Mouse (Mus musculus): ENCODE data around the gene Akap14. TPM values are rescaled to one million over a fixed set of nuclear protein-coding genes. Genes with fewer than 3 reads are reported as not detected.

Gene Akap14
- polyA plus RNA-seq, 1 experiment from 2014 or later = 0.82 TPM

- Histone ChIP-seq H3K9ac (ENCODE audit: low read depth, low read length) (no peak overlapping the region), H3K27me3 (ENCODE audit: control insufficient read depth, insufficient read depth, low read depth, low read length) (no peaks in the 10 kb centered on the region), H3K36me3 (ENCODE audit: control insufficient read depth, insufficient read depth, low read length) (no peaks in the 10 kb centered on the region), H3K9me3 (replicated peaks; ENCODE audit: control insufficient read depth, low read length, poor library complexity, severe bottlenecking) (no peaks in the 10 kb centered on the region), H3K4me2 (ENCODE audit: low read length) (no peak overlapping the region), H3K27ac (ENCODE audit: low read length) (no peak overlapping the region), H3K4me3 (ENCODE audit: low read depth, low read length) (no peak overlapping the region), H3K4me1 (ENCODE audit: control insufficient read depth, insufficient read depth, low read length) (no peaks in the 10 kb centered on the region)
- no peak; the same call in 1 of the 2 replicates for ATAC-seq
- WGBS = no CpG with 5 or more reads among the region's 5 CpGs
Measured at GRCm38 (mm10) chrX:37117085-37117484, 51.6 kb downstream of the Akap14 start.

- H3K27ac ChIP-seq (ENCODE audit: low read length) = no peak overlapping the region
- 71% methylated on average over 4 of the region's 4 CpGs for whole genome bisulfite sequencing
- peaks cover 6% of the 10 kb centered on the region; the same call in 1 of the 2 replicates for H3K4me1 ChIP-seq (ENCODE audit: control insufficient read depth, insufficient read depth, low read length)
- no peak overlapping the region for H3K4me2 ChIP-seq (ENCODE audit: low read length)
- no peaks in the 10 kb centered on the region for H3K36me3 ChIP-seq (ENCODE audit: control insufficient read depth, insufficient read depth, low read length)
- no peak for ATAC-seq
- H3K9ac ChIP-seq (ENCODE audit: low read depth, low read length) = no peak overlapping the region
- no peak overlapping the region for H3K4me3 ChIP-seq (ENCODE audit: low read depth, low read length)
- no peaks in the 10 kb centered on the region for H3K27me3 ChIP-seq (ENCODE audit: control insufficient read depth, insufficient read depth, low read depth, low read length)
- no peaks in the 10 kb centered on the region for H3K9me3 ChIP-seq (replicated peaks; ENCODE audit: control insufficient read depth, low read length, poor library complexity, severe bottlenecking)
Measured at GRCm38 (mm10) chrX:37110881-37111193, 57.8 kb downstream of the Akap14 start.

DNA sequence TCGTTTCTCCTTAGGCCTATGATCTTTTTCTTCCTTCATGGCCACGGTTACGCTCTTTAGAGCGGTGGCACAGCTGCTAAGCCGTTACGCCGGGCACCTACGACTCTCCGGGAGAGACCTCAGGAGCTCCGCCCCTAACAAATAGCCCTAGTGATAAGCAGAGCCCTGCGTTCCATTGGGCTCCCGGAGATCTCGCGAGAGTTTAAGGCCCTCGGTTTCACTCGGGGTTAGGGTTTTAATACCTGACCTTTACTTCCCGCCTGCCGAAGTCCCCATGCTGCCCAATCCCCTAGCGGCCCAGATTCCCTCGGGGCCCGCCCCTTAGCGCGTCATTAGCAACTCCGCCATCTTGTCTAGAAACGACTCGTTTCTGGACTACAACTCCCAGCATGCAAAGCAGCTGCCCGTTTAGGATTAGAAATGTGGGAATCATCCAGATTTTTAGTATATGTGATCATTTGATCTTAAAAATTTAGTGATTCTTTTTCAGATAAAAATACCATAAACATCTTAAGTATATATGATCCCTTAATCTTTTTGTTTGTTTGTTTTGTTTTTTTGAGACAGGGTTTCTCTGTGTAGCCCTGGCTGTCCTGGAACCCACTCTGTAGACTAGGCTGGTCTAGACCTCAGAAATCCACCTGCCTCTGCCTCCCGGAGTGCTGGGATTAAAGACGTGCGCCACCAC, 58.3 kb downstream of the Akap14 start, which contains the start of gene Upf3b:
Gene Upf3b (minus strand): TSS at position 130 of the 688 bp plus-strand sequence.
- H3K9me3 ChIP-seq (replicated peaks; ENCODE audit: control insufficient read depth, low read length, poor library complexity, severe bottlenecking) = no peaks in the 10 kb centered on the region
- no peaks in the 10 kb centered on the region for H3K27me3 ChIP-seq (ENCODE audit: control insufficient read depth, insufficient read depth, low read depth, low read length)
- peak within 1 kb of the TSS; percentile 59 for H3K4me3 ChIP-seq (ENCODE audit: low read depth, low read length)
- peak; percentile 98 for ATAC-seq
- peak within 1 kb of the TSS; percentile 62 for H3K9ac ChIP-seq (ENCODE audit: low read depth, low read length)
- peaks cover 6% of the 10 kb centered on the region; the same call in 1 of the 2 replicates for H3K4me1 ChIP-seq (ENCODE audit: control insufficient read depth, insufficient read depth, low read length)
- WGBS = 12% methylated on average over 30 of the region's 30 CpGs
- H3K36me3 ChIP-seq (ENCODE audit: control insufficient read depth, insufficient read depth, low read length) = no peaks in the 10 kb centered on the region
- H3K4me2 ChIP-seq (ENCODE audit: low read length) = peak within 1 kb of the TSS; percentile 62
- H3K27ac ChIP-seq (ENCODE audit: low read length) = peak within 1 kb of the TSS; percentile 83

DNA sequence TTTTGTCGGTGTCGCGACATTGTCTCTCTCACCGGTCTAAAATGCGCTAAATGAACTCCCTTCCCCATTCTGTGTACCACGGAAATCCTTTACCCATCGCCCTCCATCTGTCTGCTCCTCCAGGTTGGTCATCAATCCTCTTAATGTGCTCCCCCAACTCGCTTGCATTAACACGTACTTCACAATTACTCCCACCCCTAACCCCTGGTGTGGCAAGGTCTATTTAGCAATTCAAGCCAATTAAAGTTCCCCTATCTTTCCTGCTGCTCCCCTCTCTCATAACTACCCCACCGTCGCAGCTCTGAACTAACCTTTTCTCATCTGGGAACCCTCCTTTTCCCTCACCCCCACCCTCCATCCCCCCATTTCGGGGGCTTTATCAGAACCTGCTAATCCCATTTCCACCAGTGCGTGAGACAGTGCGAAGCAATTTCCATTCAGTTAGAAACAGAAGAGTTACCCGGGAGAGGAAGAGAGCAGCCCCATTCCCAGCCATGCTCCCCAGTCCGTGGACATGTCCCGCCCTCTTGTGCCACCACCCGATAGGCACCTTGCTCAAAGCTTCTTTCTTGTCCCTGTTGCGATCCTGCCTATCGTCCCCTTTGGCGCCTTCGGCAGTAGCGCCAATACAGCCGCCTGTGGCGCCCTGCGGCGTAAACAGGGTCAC, 59.0 kb downstream of the Akap14 start:
- peak overlapping the region; percentile 59 for H3K4me3 ChIP-seq (ENCODE audit: low read depth, low read length)
- peaks cover 6% of the 10 kb centered on the region; the same call in 1 of the 2 replicates for H3K4me1 ChIP-seq (ENCODE audit: control insufficient read depth, insufficient read depth, low read length)
- WGBS = 15% methylated on average over 27 of the region's 27 CpGs
- peak overlapping the region; percentile 62 for H3K9ac ChIP-seq (ENCODE audit: low read depth, low read length)
- peak overlapping the region; percentile 83 for H3K27ac ChIP-seq (ENCODE audit: low read length)
- H3K4me2 ChIP-seq (ENCODE audit: low read length) = peak overlapping the region; percentile 62
- H3K27me3 ChIP-seq (ENCODE audit: control insufficient read depth, insufficient read depth, low read depth, low read length) = no peaks in the 10 kb centered on the region
- ATAC-seq = peak; percentile 82
- no peaks in the 10 kb centered on the region for H3K9me3 ChIP-seq (replicated peaks; ENCODE audit: control insufficient read depth, low read length, poor library complexity, severe bottlenecking)
- H3K36me3 ChIP-seq (ENCODE audit: control insufficient read depth, insufficient read depth, low read length) = no peaks in the 10 kb centered on the region

DNA sequence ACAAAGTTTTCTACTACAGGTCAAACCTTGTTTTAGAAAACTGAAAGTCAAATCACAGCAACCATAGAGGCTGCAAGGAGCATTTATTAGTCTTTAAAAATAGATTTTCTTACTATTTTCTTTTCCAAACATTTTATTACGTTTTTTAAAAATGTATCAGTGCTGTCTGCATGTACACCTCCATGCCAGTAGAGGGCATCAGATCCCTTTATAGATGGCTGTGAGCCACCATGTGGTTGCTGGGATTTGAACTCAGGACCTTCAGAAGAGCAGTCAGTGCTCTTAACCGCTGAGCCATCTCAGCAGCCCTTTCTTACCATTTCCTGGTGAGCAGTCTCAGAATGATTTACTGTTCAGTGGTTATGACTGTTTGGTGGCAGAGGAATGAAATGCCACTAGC, 64.8 kb downstream of the Akap14 start:
- peaks cover 3% of the 10 kb centered on the region; the same call in 1 of the 2 replicates for H3K4me1 ChIP-seq (ENCODE audit: control insufficient read depth, insufficient read depth, low read length)
- no peaks in the 10 kb centered on the region for H3K9me3 ChIP-seq (replicated peaks; ENCODE audit: control insufficient read depth, low read length, poor library complexity, severe bottlenecking)
- H3K4me2 ChIP-seq (ENCODE audit: low read length) = no peak overlapping the region
- no peak overlapping the region for H3K9ac ChIP-seq (ENCODE audit: low read depth, low read length)
- 86% methylated on average over 2 of the region's 2 CpGs for WGBS
- no peaks in the 10 kb centered on the region for H3K27me3 ChIP-seq (ENCODE audit: control insufficient read depth, insufficient read depth, low read depth, low read length)
- no peak overlapping the region for H3K4me3 ChIP-seq (ENCODE audit: low read depth, low read length)
- no peak for ATAC-seq
- peaks cover 2% of the 10 kb centered on the region; the same call in 1 of the 2 replicates for H3K36me3 ChIP-seq (ENCODE audit: control insufficient read depth, insufficient read depth, low read length)
- H3K27ac ChIP-seq (ENCODE audit: low read length) = no peak overlapping the region

Other genes with a start within 250 kb of the Akap14 start
- 78.2 and 87.8 TPM in 2 replicates for gene Sept6, start 177.0 kb downstream of the Akap14 start, polyA plus RNA-seq (2015; fragmentation: Nextera tagmentation; extraction: Ambion mirVana)
- 0.12 TPM in 1 of 2 replicates, not detected in the other for gene Sowahd, start 120.0 kb downstream of the Akap14 start, polyA plus RNA-seq (2015; fragmentation: Nextera tagmentation; extraction: Ambion mirVana)
- gene Rpl39, start 83.4 kb downstream of the Akap14 start, polyA plus RNA-seq (2015; fragmentation: Nextera tagmentation; extraction: Ambion mirVana) = 229 and 259 TPM in 2 replicates
- gene Upf3b, start 58.5 kb downstream of the Akap14 start, polyA plus RNA-seq (2015; fragmentation: Nextera tagmentation; extraction: Ambion mirVana) = 29.8 and 32.8 TPM in 2 replicates
- 26.2 and 26.8 TPM in 2 replicates for gene Nkap, start 42.0 kb downstream of the Akap14 start, polyA plus RNA-seq (2015; fragmentation: Nextera tagmentation; extraction: Ambion mirVana)
- 605 and 635 TPM in 2 replicates for gene Ndufa1, start 22.3 kb upstream of the Akap14 start, polyA plus RNA-seq (2015; fragmentation: Nextera tagmentation; extraction: Ambion mirVana)
- 20.8 and 23.2 TPM in 2 replicates for gene Rnf113a1, start 22.4 kb upstream of the Akap14 start, polyA plus RNA-seq (2015; fragmentation: Nextera tagmentation; extraction: Ambion mirVana)
- gene Gm9, start 42.2 kb upstream of the Akap14 start, polyA plus RNA-seq (2015; fragmentation: Nextera tagmentation; extraction: Ambion mirVana) = not detected in 2 replicates
- gene Rhox1, start 53.4 kb upstream of the Akap14 start, polyA plus RNA-seq (2015; fragmentation: Nextera tagmentation; extraction: Ambion mirVana) = not detected in 2 replicates
- gene Rhox2a, start 76.1 kb upstream of the Akap14 start, polyA plus RNA-seq (2015; fragmentation: Nextera tagmentation; extraction: Ambion mirVana) = not detected in 2 replicates
- not detected in 2 replicates for gene Rhox3a, start 81.1 kb upstream of the Akap14 start, polyA plus RNA-seq (2015; fragmentation: Nextera tagmentation; extraction: Ambion mirVana)
- gene Rhox4a, start 96.5 kb upstream of the Akap14 start, polyA plus RNA-seq (2015; fragmentation: Nextera tagmentation; extraction: Ambion mirVana) = not detected in 2 replicates
- not detected in 2 replicates for gene Rhox3a2, start 211.2 kb upstream of the Akap14 start, polyA plus RNA-seq (2015; fragmentation: Nextera tagmentation; extraction: Ambion mirVana)
- not detected in 2 replicates for gene Rhox4a2, start 222.0 kb upstream of the Akap14 start, polyA plus RNA-seq (2015; fragmentation: Nextera tagmentation; extraction: Ambion mirVana)
- gene Rhox2b, start 243.2 kb upstream of the Akap14 start, polyA plus RNA-seq (2015; fragmentation: Nextera tagmentation; extraction: Ambion mirVana) = not detected in 2 replicates